Mouse (Mus musculus): ENCODE data around the gene Dbr1. TPM values are rescaled to one million over a fixed set of nuclear protein-coding genes. Genes with fewer than 3 reads are reported as not detected.

Gene Dbr1
- polyA plus RNA-seq, 3 experiments from 2014 or later = 20.6 to 35.6 (median 24.4) TPM

DNA sequence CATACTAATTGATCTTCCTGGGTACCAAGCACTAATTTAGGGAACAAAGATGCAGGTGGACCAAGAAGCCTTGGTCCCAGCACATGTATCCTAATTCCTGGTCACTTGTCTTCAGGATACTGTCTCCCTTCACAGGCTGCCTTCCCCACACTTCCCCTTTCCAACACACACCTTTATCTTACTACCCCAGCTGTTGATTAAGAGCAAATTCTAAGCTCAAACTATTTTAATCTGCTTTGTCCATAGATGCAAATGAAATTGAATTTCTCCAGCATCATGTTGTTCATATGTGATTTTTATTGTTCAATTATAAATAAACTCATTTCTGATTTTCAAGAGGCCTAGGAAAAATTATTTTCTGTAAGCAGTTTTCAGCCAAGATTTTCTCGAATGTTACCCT, 46.4 kb downstream of the Dbr1 start:
- no peak for ATAC-seq

DNA sequence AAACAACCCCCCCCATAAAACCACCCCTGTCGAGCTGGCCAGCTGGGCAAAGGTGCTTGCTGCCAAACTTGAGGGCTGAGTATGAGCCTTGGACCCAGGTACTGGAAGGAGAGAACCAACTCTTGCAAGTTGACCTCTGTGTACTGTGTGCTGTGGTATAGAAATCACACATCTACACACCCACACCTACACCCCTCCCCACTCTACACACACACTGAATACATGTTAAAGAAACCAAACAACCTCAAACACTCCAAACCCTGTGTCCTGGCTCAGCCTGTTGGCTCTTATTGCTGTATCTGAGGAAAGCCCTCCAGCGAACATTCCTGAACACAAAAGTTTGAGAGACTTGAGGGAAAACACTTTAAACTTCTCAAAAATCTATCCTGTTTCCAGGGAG, 47.4 kb downstream of the Dbr1 start:
- no peak for ATAC-seq

DNA sequence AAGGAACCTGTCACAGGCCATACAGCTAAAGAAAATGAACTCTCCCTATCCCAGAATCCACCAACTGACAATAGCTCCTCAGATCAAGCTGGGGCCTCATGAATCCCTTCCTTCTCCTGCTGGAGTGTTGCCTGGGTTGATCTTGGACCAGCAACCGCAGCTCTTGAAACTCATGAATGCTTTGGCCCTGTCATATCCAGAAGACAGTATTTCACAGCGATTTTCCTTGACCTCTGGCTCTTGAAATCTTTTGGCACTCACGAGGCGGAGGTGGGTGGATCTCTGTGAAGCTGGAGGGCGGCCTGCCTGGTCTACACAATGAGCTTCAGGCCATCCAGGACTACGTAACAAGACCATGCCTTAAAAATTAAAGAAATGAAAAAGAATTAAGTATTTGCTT, 48.5 kb downstream of the Dbr1 start:
- no peak for ATAC-seq

DNA sequence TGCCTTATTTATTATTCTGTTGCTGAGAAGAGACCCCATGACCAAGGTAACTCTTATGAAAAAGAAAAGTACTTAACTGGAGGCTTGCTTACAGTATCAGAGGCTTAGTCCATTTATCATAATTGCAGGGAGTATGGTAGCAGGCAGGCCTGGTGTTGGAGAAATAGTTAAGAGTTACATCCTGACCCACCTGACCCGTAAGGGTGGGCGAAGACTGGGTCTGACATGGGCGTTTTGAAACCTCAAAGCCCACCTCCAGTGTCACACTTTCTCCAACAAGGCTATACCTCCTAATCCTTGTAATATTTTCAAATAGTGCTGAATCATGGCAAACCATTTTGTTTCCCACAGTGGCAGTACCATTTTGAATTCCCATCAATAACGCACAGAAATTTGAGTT, 53.0 kb downstream of the Dbr1 start:
- ATAC-seq = no peak

DNA sequence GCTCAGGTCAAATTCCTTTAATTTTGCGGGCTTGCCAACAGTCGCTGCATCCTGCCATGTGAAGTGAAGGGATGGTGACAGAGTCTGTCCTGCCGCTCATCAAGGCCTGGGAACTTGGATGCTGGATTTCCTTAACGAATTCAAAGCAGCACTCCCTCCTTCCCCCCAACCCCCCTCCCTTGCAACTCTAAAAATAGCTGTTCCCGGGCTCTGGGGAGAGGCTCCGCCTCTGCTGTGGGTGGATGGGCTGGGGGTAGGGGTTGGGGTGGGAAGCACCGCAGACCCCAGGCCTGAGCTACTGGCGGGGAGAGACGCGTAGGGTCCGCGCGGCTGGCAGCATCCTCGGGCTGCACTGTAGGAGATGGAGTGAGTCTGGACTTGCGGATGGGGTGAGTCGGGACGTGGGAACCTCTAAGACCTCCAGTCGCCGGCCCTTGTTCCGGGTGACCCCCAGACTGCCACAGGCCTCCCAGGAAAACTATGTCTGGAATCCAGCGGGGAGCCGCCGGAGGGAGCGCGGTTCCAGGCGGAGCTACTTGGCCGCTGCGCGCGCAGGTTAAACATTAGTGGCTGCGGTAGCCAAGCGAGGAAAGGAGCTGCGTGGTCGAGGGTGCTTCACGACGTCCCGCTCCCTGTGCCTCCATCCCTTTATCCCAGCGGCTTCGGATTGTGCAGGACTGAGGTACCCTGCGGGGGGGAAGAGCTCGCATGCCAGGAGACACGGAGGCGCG, 53.8 kb downstream of the Dbr1 start, which contains the start of gene Dzip1l:
Gene Dzip1l (plus strand): TSS at position 216 of the 731 bp plus-strand sequence.
- no peak for ATAC-seq

GRCm38 (mm10) chr9:99630071-99630470, 54.5 kb downstream of the Dbr1 start:
- ATAC-seq = no peak

- ATAC-seq = no peak
These were observed 55.0 kb downstream of the Dbr1 start for GRCm38 (mm10) chr9:99630528-99631125.

DNA sequence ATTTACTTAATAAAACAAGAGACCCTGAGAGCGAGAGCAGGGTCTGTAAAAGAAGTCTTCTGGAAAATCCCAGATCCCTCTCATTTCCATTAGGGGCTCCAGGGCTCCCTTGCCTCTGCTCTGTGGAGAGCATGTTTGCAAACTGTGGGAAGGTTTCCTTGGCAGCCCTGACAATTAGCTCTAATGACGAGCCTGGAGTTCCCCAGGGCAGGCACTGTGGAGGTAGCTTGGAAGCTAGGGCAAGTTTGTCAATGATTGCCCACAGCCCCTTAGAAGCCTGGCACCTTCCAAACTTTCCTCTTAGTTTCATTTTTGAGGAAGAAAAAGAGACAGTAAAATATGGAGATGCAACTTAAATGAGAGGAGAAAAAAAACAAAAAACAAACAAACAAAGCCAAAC, 56.2 kb downstream of the Dbr1 start:
- no peak for ATAC-seq

- ATAC-seq = no peak
These were observed 56.7 kb downstream of the Dbr1 start for GRCm38 (mm10) chr9:99632264-99632663.

Other genes starting within 250 kb of the Dbr1 start
- under 1 TPM in 2 of 3 experiments, not detected in 1; 0.43 to 0.48 TPM for gene Esyt3, start 217.2 kb upstream of the Dbr1 start, polyA plus RNA-seq (2017; shearing (Covaris generic))
- gene Mras, start 138.4 kb upstream of the Dbr1 start, polyA plus RNA-seq (2017; shearing (Covaris generic)) = under 1 TPM in 1 of 3 experiments, not detected in 2; 0.32 TPM
- not detected for gene Nme9, start 124.3 kb upstream of the Dbr1 start, polyA plus RNA-seq (2017; shearing (Covaris generic))
- 10 to 100 TPM; 23.7 to 33.3 (median 28.2) TPM for gene Armc8, start 6.9 kb upstream of the Dbr1 start, polyA plus RNA-seq (2017; shearing (Covaris generic))
- gene A4gnt, start 36.7 kb downstream of the Dbr1 start, polyA plus RNA-seq (2017; shearing (Covaris generic)) = not detected
- gene Dzip1l, start 53.7 kb downstream of the Dbr1 start, polyA plus RNA-seq (2017; shearing (Covaris generic)) = not detected
- not detected for gene Cldn18, start 141.5 kb downstream of the Dbr1 start, polyA plus RNA-seq (2017; shearing (Covaris generic))